Mouse (Mus musculus): ENCODE results near the gene Gm20403. TPM values are rescaled to one million over a fixed set of nuclear protein-coding genes. Genes with fewer than 3 reads are reported as not detected.
"Not testable (repeated sequence)": the region's sequence is repeated elsewhere in the genome, so short reads cannot be mapped to it uniquely, and the experiment has no call there.

The Gm20403 gene
- polyA plus RNA-seq, 2 experiments, result not detected

GRCm38 (mm10) chr12:54956974-54957373, 29.4 kb downstream of the Gm20403 start:
- 33% methylated on average over 2 of the region's 2 CpGs for WGBS (ENCODE audit: insufficient replicate concordance)
- H3K9ac ChIP-seq (replicated peaks), result no peak overlapping the region

GRCm38 (mm10) chr12:54956457-54956856, 29.9 kb downstream of the Gm20403 start:
- Histone ChIP-seq H3K4me1 (replicated peaks; ENCODE audit: control insufficient read depth in 2 of 2, insufficient read depth in 2 of 2, low read length in 1 of 2) (peaks cover 0 to 8% of the 10 kb centered on the region in 2 experiments; a peak in 2 of 4 replicates), H3K4me3 (ENCODE audit: insufficient read depth in 1 of 2, low read depth in 2 of 2, low read length in 2 of 2) (no peak overlapping the region), H3K27ac (no peak overlapping the region), H3K36me3 (replicated peaks; ENCODE audit: control insufficient read depth, insufficient read depth, low read depth) (peaks cover 25% of the 10 kb centered on the region), H3K4me2 (ENCODE audit: low read depth) (no peak overlapping the region), H3K9ac (replicated peaks) (no peak overlapping the region), H3K9me3 (ENCODE audit: control insufficient read depth, low read length) (no peaks in the 10 kb centered on the region), H3K27me3 (ENCODE audit: control insufficient read depth, insufficient read depth, low read length) (no peaks in the 10 kb centered on the region)
- no peak for DNase-seq (ENCODE audit: low read depth in 3 of 3, low spot score in 3 of 3)
- 66% methylated on average over 4 of the region's 4 CpGs for WGBS (ENCODE audit: insufficient replicate concordance)
- no peak for ATAC-seq (ENCODE audit: insufficient read depth)
- TF ChIP-seq EP300 (IDR thresholded peaks at IDR 0.05; ENCODE audit: low read depth), result no peak
- TF ChIP-seq CTCF (IDR thresholded peaks at IDR 0.05; ENCODE audit: low read depth), result no peak

More at GRCm38 (mm10) chr12:54956974-54957373, 29.4 kb downstream of the Gm20403 start:
- peaks cover 22% of the 10 kb centered on the region for H3K36me3 ChIP-seq (replicated peaks; ENCODE audit: control insufficient read depth, insufficient read depth, low read depth)
- no peak for DNase-seq (ENCODE audit: low read depth in 3 of 3, low spot score in 3 of 3)
- no peak for TF ChIP-seq CTCF (IDR thresholded peaks at IDR 0.05; ENCODE audit: low read depth)
- no peak for TF ChIP-seq EP300 (IDR thresholded peaks at IDR 0.05; ENCODE audit: low read depth)
- no peaks in the 10 kb centered on the region for H3K27me3 ChIP-seq (ENCODE audit: control insufficient read depth, insufficient read depth, low read length)
- H3K4me3 ChIP-seq (ENCODE audit: insufficient read depth in 1 of 2, low read depth in 2 of 2, low read length in 2 of 2), result no peak overlapping the region
- no peak overlapping the region for H3K4me2 ChIP-seq (ENCODE audit: low read depth)
- peaks cover 0 to 8% of the 10 kb centered on the region in 2 experiments; a peak in 2 of 4 replicates for H3K4me1 ChIP-seq (replicated peaks; ENCODE audit: control insufficient read depth in 2 of 2, insufficient read depth in 2 of 2, low read length in 1 of 2)
- ATAC-seq (ENCODE audit: insufficient read depth), result no peak
- no peaks in the 10 kb centered on the region for H3K9me3 ChIP-seq (ENCODE audit: control insufficient read depth, low read length)
- H3K27ac ChIP-seq, result no peak overlapping the region

GRCm38 (mm10) chr12:54946116-54946515, 40.2 kb downstream of the Gm20403 start:
- DNase-seq (ENCODE audit: low read depth in 3 of 3, low spot score in 3 of 3), result no peak
- H3K9me3 ChIP-seq (ENCODE audit: control insufficient read depth, low read length), result no peaks in the 10 kb centered on the region
- 84% methylated on average over 6 of the region's 6 CpGs for WGBS (ENCODE audit: insufficient replicate concordance)
- no peak overlapping the region for H3K4me2 ChIP-seq (ENCODE audit: low read depth)
- no peaks in the 10 kb centered on the region for H3K4me1 ChIP-seq (replicated peaks; ENCODE audit: control insufficient read depth in 2 of 2, insufficient read depth in 2 of 2, low read length in 1 of 2)
- peaks cover 23% of the 10 kb centered on the region for H3K36me3 ChIP-seq (replicated peaks; ENCODE audit: control insufficient read depth, insufficient read depth, low read depth)
- H3K27me3 ChIP-seq (ENCODE audit: control insufficient read depth, insufficient read depth, low read length), result no peaks in the 10 kb centered on the region
- H3K4me3 ChIP-seq (ENCODE audit: insufficient read depth in 1 of 2, low read depth in 2 of 2, low read length in 2 of 2), result no peak overlapping the region
- H3K9ac ChIP-seq (replicated peaks), result no peak overlapping the region
- TF ChIP-seq EP300 (IDR thresholded peaks at IDR 0.05; ENCODE audit: low read depth), result no peak
- H3K27ac ChIP-seq, result no peak overlapping the region
- no peak for ATAC-seq (ENCODE audit: insufficient read depth)

- H3K27ac ChIP-seq; H3K4me2 ChIP-seq (ENCODE audit: low read depth); H3K9me3 ChIP-seq (ENCODE audit: control insufficient read depth, low read length); H3K27me3 ChIP-seq (ENCODE audit: control insufficient read depth, insufficient read depth, low read length); H3K4me1 ChIP-seq (replicated peaks; ENCODE audit: control insufficient read depth in 2 of 2, insufficient read depth in 2 of 2, low read length in 1 of 2); H3K9ac ChIP-seq (replicated peaks); ATAC-seq (ENCODE audit: insufficient read depth); H3K4me3 ChIP-seq (ENCODE audit: insufficient read depth in 1 of 2, low read depth in 2 of 2, low read length in 2 of 2): not testable (repeated sequence)
- peaks cover 47% of the 10 kb centered on the region for H3K36me3 ChIP-seq (replicated peaks; ENCODE audit: control insufficient read depth, insufficient read depth, low read depth)
- peak in 1 of 3 experiments; percentile 6 for DNase-seq (ENCODE audit: low read depth in 3 of 3, low spot score in 3 of 3)
- 84% methylated on average over 6 of the region's 6 CpGs for WGBS (ENCODE audit: insufficient replicate concordance)
- TF ChIP-seq CTCF (IDR thresholded peaks at IDR 0.05; ENCODE audit: low read depth), result peak; percentile 35
These were observed 43.7 kb downstream of the Gm20403 start for GRCm38 (mm10) chr12:54942586-54943157.

- 84% methylated on average over 5 of the region's 5 CpGs for WGBS (ENCODE audit: insufficient replicate concordance)
- not testable (repeated sequence) for H3K4me2 ChIP-seq (ENCODE audit: low read depth)
- peak; percentile 68; the same call in 1 of the 2 replicates for ATAC-seq (ENCODE audit: insufficient read depth)
These were observed 48.6 kb downstream of the Gm20403 start for GRCm38 (mm10) chr12:54937581-54938343.

More at GRCm38 (mm10) chr12:54937581-54938343, 48.6 kb downstream of the Gm20403 start:
- H3K36me3 ChIP-seq (replicated peaks; ENCODE audit: control insufficient read depth, insufficient read depth, low read depth), result peaks cover 57% of the 10 kb centered on the region
- H3K27me3 ChIP-seq (ENCODE audit: control insufficient read depth, insufficient read depth, low read length); H3K4me3 ChIP-seq (ENCODE audit: insufficient read depth in 1 of 2, low read depth in 2 of 2, low read length in 2 of 2); H3K4me1 ChIP-seq (replicated peaks; ENCODE audit: control insufficient read depth in 2 of 2, insufficient read depth in 2 of 2, low read length in 1 of 2); H3K9ac ChIP-seq (replicated peaks); H3K27ac ChIP-seq; H3K9me3 ChIP-seq (ENCODE audit: control insufficient read depth, low read length): not testable (repeated sequence)
- DNase-seq (ENCODE audit: low read depth in 3 of 3, low spot score in 3 of 3), result peak; percentile 6 to 53 (median 13)

Other genes starting within 250 kb of the Gm20403 start
- 11.3 and 17.4 TPM in 2 replicates for gene Snx6, start 190.8 kb downstream of the Gm20403 start, polyA plus RNA-seq (2012; rRNA removed)
- 46.1 and 50.5 TPM in 2 replicates for gene Snx6, start 190.8 kb downstream of the Gm20403 start, polyA plus RNA-seq (2014; fragmentation: Nextera tagmentation; extraction: Ambion mirVana)
- 7.8 and 8.8 TPM in 2 replicates for gene Cfl2, start 123.7 kb downstream of the Gm20403 start, polyA plus RNA-seq (2012; rRNA removed)
- 30.8 and 34.3 TPM in 2 replicates for gene Cfl2, start 123.7 kb downstream of the Gm20403 start, polyA plus RNA-seq (2014; fragmentation: Nextera tagmentation; extraction: Ambion mirVana)
- 9.6 and 17.7 TPM in 2 replicates for gene Baz1a, start 27.8 kb upstream of the Gm20403 start, polyA plus RNA-seq (2012; rRNA removed)
- gene Baz1a, start 27.8 kb upstream of the Gm20403 start, polyA plus RNA-seq (2014; fragmentation: Nextera tagmentation; extraction: Ambion mirVana), result 26.4 and 28.0 TPM in 2 replicates
- gene 2700097O09Rik, start 93.6 kb upstream of the Gm20403 start, polyA plus RNA-seq (2012; rRNA removed), result 11.1 and 15.0 TPM in 2 replicates
- 34.3 and 37.0 TPM in 2 replicates for gene 2700097O09Rik, start 93.6 kb upstream of the Gm20403 start, polyA plus RNA-seq (2014; fragmentation: Nextera tagmentation; extraction: Ambion mirVana)
- 7.1 and 11.2 TPM in 2 replicates for gene Srp54a, start 93.7 kb upstream of the Gm20403 start, polyA plus RNA-seq (2012; rRNA removed)
- 89.1 and 91.6 TPM in 2 replicates for gene Srp54a, start 93.7 kb upstream of the Gm20403 start, polyA plus RNA-seq (2014; fragmentation: Nextera tagmentation; extraction: Ambion mirVana)
- 2.3 and 3.8 TPM in 2 replicates for gene Fam177a, start 137.9 kb upstream of the Gm20403 start, polyA plus RNA-seq (2012; rRNA removed)
- 7.3 and 8.0 TPM in 2 replicates for gene Fam177a, start 137.9 kb upstream of the Gm20403 start, polyA plus RNA-seq (2014; fragmentation: Nextera tagmentation; extraction: Ambion mirVana)
- gene Srp54b, start 168.6 kb upstream of the Gm20403 start, polyA plus RNA-seq (2012; rRNA removed), result 9.5 and 14.0 TPM in 2 replicates
- gene Srp54b, start 168.6 kb upstream of the Gm20403 start, polyA plus RNA-seq (2014; fragmentation: Nextera tagmentation; extraction: Ambion mirVana), result 28.7 and 29.0 TPM in 2 replicates
- gene 1700047I17Rik2, start 213.1 kb upstream of the Gm20403 start, polyA plus RNA-seq (2012; rRNA removed), result not detected in 2 replicates
- gene 1700047I17Rik2, start 213.1 kb upstream of the Gm20403 start, polyA plus RNA-seq (2014; fragmentation: Nextera tagmentation; extraction: Ambion mirVana), result not detected in 2 replicates
- 10.7 and 17.1 TPM in 2 replicates for gene Srp54c, start 243.6 kb upstream of the Gm20403 start, polyA plus RNA-seq (2012; rRNA removed)
- 34.7 and 40.3 TPM in 2 replicates for gene Srp54c, start 243.6 kb upstream of the Gm20403 start, polyA plus RNA-seq (2014; fragmentation: Nextera tagmentation; extraction: Ambion mirVana)